Mouse (Mus musculus): ENCODE measurements around the gene Plekhg2.

- TF ChIP-seq POLR2A (IDR thresholded peaks at IDR 0.05; ENCODE audit: low read depth, low read length) (no peak), CTCF (IDR thresholded peaks at IDR 0.05; ENCODE audit: extremely low read depth, insufficient read depth, insufficient read length, insufficient replicate concordance) (peak; percentile 98)
These were observed 14.1 kb upstream of the Plekhg2 start for GRCm38 (mm10) chr7:28386462-28386861.
